Mouse (Mus musculus) liver, adult 2 months (tissue): ENCODE data around the gene Olfr1496. TPM values are rescaled to one million over a fixed set of nuclear protein-coding genes. Genes with fewer than 3 reads are reported as not detected.
"Not testable (repeated sequence)": the region's sequence is repeated elsewhere in the genome, so short reads cannot be mapped to it uniquely, and the experiment has no call there.

Source experiments
- DNase-seq: peaks from one replicate; pipeline ENCODE4 v3.0.0-alpha.2; 2011; ENCODE audit warnings: low read depth, low spot score; ENCODE audit errors: extremely low read depth
- H3K27ac ChIP-seq: fragments of 200-500 bp; replicated peaks from 2 replicates; pipeline ENCODE4 v1.5.1; 2012; ENCODE audit warnings: low read depth, mild to moderate bottlenecking, control low read depth, inconsistent platforms, low read length; ENCODE audit not compliant: insufficient read depth
- H3K27me3 ChIP-seq: fragments of 200-500 bp; 2 replicates; pipeline ENCODE4 v1.6.1; 2012; ENCODE audit warnings: mild to moderate bottlenecking, moderate library complexity, low read length, inconsistent platforms; ENCODE audit not compliant: control insufficient read depth, insufficient read depth
- H3K36me3 ChIP-seq: fragments of 200-500 bp; 2 replicates; pipeline ENCODE4 v1.6.1; 2012; ENCODE audit warnings: low read length, inconsistent platforms; ENCODE audit not compliant: control insufficient read depth, insufficient read depth
- H3K4me1 ChIP-seq: fragments of 200-500 bp; 2 replicates; pipeline ENCODE4 v1.6.1; 2011; ENCODE audit warnings: low read length; ENCODE audit not compliant: control insufficient read depth, insufficient read depth
- H3K4me3 ChIP-seq: fragments of 200-500 bp; 2 replicates; pipeline ENCODE4 v1.5.1; 2011; ENCODE audit warnings: low read depth, mild to moderate bottlenecking, control low read depth, low read length, moderate library complexity; ENCODE audit not compliant: insufficient read depth
- H3K79me2 ChIP-seq: fragments of 200-500 bp; 2 replicates; pipeline ENCODE4 v1.6.1; 2012; ENCODE audit warnings: inconsistent platforms, mild to moderate bottlenecking, low read length, moderate library complexity; ENCODE audit not compliant: control insufficient read depth, insufficient read depth
- H3K9ac ChIP-seq: fragments of 200-500 bp; 2 replicates; pipeline ENCODE4 v1.6.1; 2012; ENCODE audit warnings: low read depth, mild to moderate bottlenecking, control low read depth, inconsistent platforms, low read length
- CTCF ChIP-seq: fragments of 200-500 bp; IDR thresholded peaks from 2 replicates; pipeline ENCODE4 v1.5.1; 2011; ENCODE audit warnings: low read depth, low read length, control low read depth
- POLR2A ChIP-seq: fragments of 200-500 bp; IDR thresholded peaks from 2 replicates; pipeline ENCODE4 v1.6.1; 2011; ENCODE audit warnings: low read length, control low read depth; ENCODE audit not compliant: insufficient read depth; ENCODE audit errors: extremely low read depth
- WGBS: fragments of 180-500 bp; shearing (Covaris S2); methylation state at CpG from one replicate; pipeline ENCODE4 v1.1.7; 2018; 5-methylcytosine and 5-hydroxymethylcytosine counted together
- polyA plus RNA-seq: library from polyadenylated mRNA; depleted of rRNA; stranded (reverse); fragments of >200 nt; gene quantifications from 2 replicates; pipeline ENCODE4 v1.2.3, GENCODE M21; 2012; rRNA removed
- total RNA-seq: library from RNA; depleted of rRNA; stranded (reverse); fragments of >200 nt; gene quantifications from 2 replicates; pipeline ENCODE4 v1.2.3, GENCODE M21; 2014; rRNA removed

The Olfr1496 gene
- total RNA-seq (not detected in 2 replicates), polyA plus RNA-seq (not detected in 2 replicates)

DNA sequence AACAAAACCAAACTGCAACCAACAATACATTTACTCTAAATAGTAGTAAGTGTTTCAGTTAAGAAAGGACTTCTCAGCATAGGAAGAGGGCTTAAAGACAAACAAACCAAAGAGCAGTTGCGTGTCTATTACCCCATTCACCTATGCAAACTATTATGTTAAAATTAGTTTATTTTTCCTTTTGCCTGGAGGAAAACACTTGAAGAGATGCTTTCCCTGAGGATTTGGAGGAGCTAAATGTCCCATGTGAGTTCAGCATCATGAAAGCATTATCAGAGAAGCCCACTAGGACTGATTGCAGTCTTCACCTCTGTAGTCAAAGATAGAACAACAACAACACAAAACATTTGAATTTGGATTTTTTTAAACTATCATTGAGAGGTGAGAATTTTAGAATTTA is at the start of gene Olfr1496:
TSS of gene Olfr1496 (plus strand) at position 301 of the 400 bp plus-strand sequence.
- Histone ChIP-seq H3K79me2 (no peaks in the 10 kb centered on the region), H3K27me3 (no peaks in the 10 kb centered on the region), H3K27ac (no peak within 1 kb of the TSS), H3K4me1 (no peaks in the 10 kb centered on the region), H3K36me3 (no peaks in the 10 kb centered on the region), H3K4me3 (no peak within 1 kb of the TSS), H3K9ac (no peak within 1 kb of the TSS)
- no peak for TF ChIP-seq CTCF
- no peak for TF ChIP-seq POLR2A
- WGBS: 65% methylated on average over 1 of the region's 1 CpGs
- DNase-seq: no peak

DNA sequence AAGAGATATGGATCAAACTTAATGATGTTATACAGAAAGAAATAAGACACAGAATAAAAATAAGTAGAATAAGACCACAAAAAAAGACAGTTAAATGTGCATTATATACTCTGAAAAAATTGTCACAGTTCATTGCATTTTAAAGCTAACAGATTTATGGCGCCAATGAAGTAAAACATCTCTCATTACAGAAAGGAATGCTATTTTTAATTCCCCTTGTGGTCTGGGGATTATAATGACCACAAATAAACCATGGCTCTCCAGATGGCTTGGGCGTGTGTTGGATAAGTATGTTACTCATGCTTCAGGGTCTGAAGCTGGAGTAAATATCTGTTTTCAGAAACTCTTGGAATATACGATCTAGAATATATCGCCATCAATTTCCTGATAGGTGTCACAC is 38.2 kb upstream of the Olfr1496 start, which contains the start of gene Olfr1494:
TSS of gene Olfr1494 (plus strand) at position 301 of the 400 bp plus-strand sequence.
- no peaks in the 10 kb centered on the region for H3K4me1 ChIP-seq
- 86% methylated on average over 4 of the region's 4 CpGs for WGBS

DNA sequence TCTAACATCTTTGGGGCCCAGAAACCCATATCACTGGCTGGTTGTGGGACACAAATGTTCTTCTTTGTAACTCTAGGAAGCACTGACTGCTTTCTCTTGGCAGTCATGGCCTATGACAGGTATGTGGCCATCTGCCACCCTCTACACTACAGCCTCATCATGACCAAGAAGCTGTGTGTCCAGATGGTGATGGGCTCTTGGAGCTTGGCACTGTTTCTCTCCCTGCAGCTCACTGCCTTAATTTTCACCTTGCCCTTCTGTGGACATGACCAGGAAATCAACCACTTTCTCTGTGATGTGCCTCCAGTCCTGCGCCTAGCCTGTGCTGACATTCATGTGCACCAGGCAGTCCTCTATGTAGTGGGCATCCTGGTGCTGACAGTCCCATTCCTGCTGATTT is 28.3 kb upstream of the Olfr1496 start:
- WGBS: 86% methylated on average over 1 of the region's 1 CpGs
- H3K4me1 ChIP-seq: no peaks in the 10 kb centered on the region
- no peak for DNase-seq
- no peak overlapping the region for H3K9ac ChIP-seq
- H3K4me3 ChIP-seq: no peak overlapping the region
- H3K79me2 ChIP-seq: no peaks in the 10 kb centered on the region
- no peak overlapping the region for H3K27ac ChIP-seq
- no peaks in the 10 kb centered on the region for H3K36me3 ChIP-seq
- H3K27me3 ChIP-seq: no peaks in the 10 kb centered on the region
- TF ChIP-seq CTCF: no peak
- no peak for TF ChIP-seq POLR2A

More for the DNA sequence above, 38.2 kb upstream of the Olfr1496 start, which contains the start of gene Olfr1494:
- Histone ChIP-seq H3K4me3 (no peak within 1 kb of the TSS), H3K36me3 (no peaks in the 10 kb centered on the region), H3K27ac (no peak within 1 kb of the TSS), H3K27me3 (0 out of 2 replicates have a peak, but pooled peaks cover 2% of the 10 kb centered on the region), H3K79me2 (no peaks in the 10 kb centered on the region), H3K9ac (no peak within 1 kb of the TSS)
- DNase-seq: no peak
- TF ChIP-seq CTCF: no peak
- no peak for TF ChIP-seq POLR2A

- no peaks in the 10 kb centered on the region for H3K79me2 ChIP-seq
- DNase-seq: no peak
- no peaks in the 10 kb centered on the region for H3K36me3 ChIP-seq
- H3K9ac ChIP-seq: no peak within 1 kb of the TSS
- no peak within 1 kb of the TSS for H3K27ac ChIP-seq
- no peaks in the 10 kb centered on the region for H3K4me1 ChIP-seq
- no peak within 1 kb of the TSS for H3K4me3 ChIP-seq
- WGBS: 63% methylated on average over 3 of the region's 3 CpGs
- TF ChIP-seq CTCF (no peak), POLR2A (no peak)
- no peaks in the 10 kb centered on the region for H3K27me3 ChIP-seq
These were observed 13.4 kb upstream of the Olfr1496 start, which contains the start of gene Olfr1495 for GRCm38 (mm10) chr19:13764306-13764705. Gene Olfr1495 (plus strand): TSS chr19:13764606.

GRCm38 (mm10) chr19:13768565-13769276 is 9.0 kb upstream of the Olfr1496 start:
- no peak for TF ChIP-seq POLR2A
- Histone ChIP-seq H3K4me1 (no peaks in the 10 kb centered on the region), H3K27me3 (no peaks in the 10 kb centered on the region), H3K4me3 (no peak overlapping the region), H3K36me3 (no peaks in the 10 kb centered on the region), H3K79me2 (no peaks in the 10 kb centered on the region), H3K9ac (no peak overlapping the region), H3K27ac (no peak overlapping the region)
- no peak for DNase-seq
- WGBS: 89% methylated on average over 9 of the region's 9 CpGs

DNA sequence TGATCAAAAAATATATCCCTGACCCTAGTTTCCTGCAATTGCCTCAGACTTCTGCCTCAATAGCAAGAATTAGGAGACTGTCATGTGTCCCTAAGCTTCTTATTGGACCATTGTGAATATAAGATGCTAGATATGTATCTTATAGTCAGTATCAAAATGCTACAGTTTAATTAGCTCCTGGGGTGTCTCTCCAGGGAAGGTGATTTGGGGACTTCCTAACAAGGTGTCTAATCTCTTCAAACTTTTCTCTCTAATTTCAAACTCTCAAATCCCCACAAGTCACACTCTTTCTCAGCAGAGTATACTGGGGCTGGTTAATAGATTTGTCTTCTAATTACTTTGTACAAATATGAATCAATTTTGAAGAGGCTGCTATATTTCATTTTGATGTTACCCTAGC is 20.4 kb downstream of the Olfr1496 start, which contains the start of gene Olfr1497:
TSS of gene Olfr1497 (minus strand) at position 101 of the 400 bp plus-strand sequence.
- Histone ChIP-seq H3K36me3 (no peaks in the 10 kb centered on the region), H3K4me1 (no peaks in the 10 kb centered on the region), H3K27ac (no peak within 1 kb of the TSS), H3K79me2 (no peaks in the 10 kb centered on the region), H3K4me3 (no peak within 1 kb of the TSS), H3K9ac (no peak within 1 kb of the TSS), H3K27me3 (no peaks in the 10 kb centered on the region)
- no peak for DNase-seq
- TF ChIP-seq POLR2A: no peak
- no peak for TF ChIP-seq CTCF

DNA sequence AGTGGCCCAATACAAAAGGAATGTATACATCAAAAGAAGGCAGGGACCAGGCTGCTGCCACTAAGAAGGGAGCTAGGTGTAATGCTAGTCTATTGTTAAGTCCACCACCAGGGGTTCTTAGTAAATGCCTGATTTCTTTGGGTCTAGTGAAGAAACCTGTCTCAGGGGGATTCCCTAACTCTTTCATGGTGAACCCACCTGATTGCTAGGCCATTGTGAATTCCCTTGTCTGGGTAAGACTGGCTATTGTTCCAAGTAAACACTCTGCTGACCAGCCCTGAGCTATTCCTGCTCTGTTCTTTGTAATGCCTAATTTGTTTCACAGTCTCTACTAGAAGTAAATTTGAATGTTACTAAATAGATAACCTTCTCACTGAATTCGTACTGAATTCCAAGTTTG is 27.8 kb downstream of the Olfr1496 start:
- WGBS: 51% methylated on average over 1 of the region's 1 CpGs
- H3K79me2 ChIP-seq, H3K27ac ChIP-seq, DNase-seq, H3K4me1 ChIP-seq, H3K36me3 ChIP-seq, H3K27me3 ChIP-seq, H3K9ac ChIP-seq, H3K4me3 ChIP-seq: not testable (repeated sequence)
